Mouse (Mus musculus) adrenal gland, adult 2 months (tissue): ENCODE data around the gene Dcst1. TPM values are rescaled to one million over a fixed set of nuclear protein-coding genes. Genes with fewer than 3 reads are reported as not detected.

ENCODE experiments used
- DNase-seq: peaks from one replicate; pipeline ENCODE4 v3.0.0; 2021
- polyA plus RNA-seq: library from polyadenylated mRNA; depleted of rRNA; stranded (reverse); fragments of >200 nt; gene quantifications from 2 replicates; pipeline ENCODE4 v1.2.3, GENCODE M21; 2012
- total RNA-seq, 2 experiments: library from RNA; stranded (reverse); gene quantifications; 2 replicates each; pipeline ENCODE4 v1.2.3; 2021

Gene Dcst1
- total and polyA plus RNA-seq, 3 experiments, result 0.41 to 0.53 TPM; not detected in 1

DNA sequence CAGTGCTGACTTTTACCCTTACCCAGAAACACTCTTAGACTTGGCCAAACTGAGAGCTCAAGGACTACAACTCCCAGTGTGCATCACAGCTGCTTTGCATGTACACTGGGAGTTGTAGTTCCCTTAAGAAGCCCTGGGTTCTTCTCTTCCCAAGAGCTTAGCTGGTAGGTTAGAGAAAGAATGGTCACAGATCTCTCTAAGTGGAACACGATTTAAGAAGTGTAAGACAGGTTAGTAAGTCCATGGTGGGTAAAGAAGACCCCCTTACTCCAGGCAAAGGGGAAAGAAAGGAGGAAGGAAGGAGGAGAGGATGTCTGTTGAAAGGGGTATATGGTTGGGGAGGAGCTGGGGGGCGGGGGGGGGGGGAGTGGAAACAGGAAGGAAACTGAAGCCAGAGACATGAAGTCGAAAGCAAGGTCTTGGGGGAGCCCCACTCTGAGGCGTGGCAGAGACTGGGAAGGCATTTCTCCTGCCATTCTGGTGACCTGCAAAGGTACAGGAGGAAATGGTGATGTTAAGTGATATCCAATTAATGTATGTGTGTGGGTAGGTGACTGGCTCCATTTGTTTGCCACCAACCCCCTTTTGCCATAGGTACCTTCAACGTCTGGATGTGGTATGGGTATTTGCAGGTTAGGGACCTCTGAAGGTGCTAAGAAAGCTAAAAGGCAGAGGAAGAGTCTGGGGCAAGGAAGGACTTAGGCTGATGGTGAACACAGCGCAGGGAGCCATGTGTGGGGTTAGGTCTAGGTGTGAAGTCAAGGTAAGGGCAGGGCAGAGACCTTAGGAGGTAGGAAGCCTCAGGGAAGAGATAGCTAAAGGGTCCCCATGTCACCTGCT, 24.1 kb upstream of the Dcst1 start:
- DNase-seq, result no peak

DNA sequence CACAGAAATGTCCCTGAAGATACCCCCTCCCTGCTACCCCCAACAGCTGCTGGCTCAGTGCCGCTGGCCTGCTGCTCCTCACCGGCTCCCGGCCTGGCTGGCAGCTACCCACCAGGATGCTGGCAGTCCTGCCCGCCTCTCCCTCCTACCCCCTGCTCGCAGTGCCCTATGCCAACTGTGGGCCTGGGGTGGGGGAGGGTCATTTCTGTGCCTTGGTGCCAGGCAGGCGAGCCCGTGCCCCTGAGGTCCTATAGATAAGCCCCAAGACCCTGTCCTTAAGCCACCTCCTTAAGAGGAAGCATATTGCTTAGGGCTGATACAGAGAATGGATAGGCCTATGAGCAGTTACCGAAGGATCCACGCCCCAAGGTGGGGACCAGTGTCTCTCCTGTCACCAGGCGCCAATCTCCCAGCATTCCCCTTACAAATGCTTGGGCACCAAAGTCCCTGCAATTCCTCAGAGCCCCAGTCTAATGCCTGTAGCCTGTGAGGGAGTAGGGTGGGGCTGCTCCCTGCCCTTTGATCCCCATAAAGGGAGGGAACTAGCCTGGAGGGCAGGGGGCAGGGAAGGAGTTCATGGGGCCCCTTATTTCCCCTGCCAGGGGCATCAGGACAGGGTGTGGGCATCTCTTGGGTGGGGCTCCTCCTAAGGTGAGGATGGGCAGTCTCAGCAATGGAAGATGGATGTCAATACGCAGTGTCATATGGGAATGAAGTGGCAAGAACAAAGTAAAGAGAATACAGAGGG, 23.3 kb upstream of the Dcst1 start:
- DNase-seq, result peak; percentile 68

DNA sequence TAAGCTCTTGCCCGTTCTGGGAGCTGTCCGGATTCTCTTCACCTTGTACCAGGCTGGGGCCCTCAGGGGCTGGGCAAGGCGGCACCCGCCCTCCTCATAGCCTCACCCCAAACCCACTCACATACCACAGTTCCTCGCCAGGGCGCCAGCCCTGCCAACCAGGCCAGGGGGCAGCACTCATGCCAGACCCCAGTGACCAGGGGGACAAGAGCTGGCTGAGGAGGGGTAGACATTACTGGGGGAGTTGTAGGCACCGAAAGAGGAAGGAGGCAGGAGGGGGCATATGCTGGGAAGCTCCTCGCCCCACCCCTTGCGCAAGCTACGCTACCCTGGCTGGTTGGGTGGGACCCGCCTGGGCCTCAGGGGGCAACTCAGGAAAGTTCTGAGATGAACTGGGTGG, 22.6 kb upstream of the Dcst1 start:
- peak; percentile 63 for DNase-seq

GRCm38 (mm10) chr3:89386438-89387420, 21.7 kb upstream of the Dcst1 start:
- peak; percentile 43 for DNase-seq

- DNase-seq, result no peak
Observed at GRCm38 (mm10) chr3:89385451-89385850, 20.4 kb upstream of the Dcst1 start.

- no peak for DNase-seq
Observed at GRCm38 (mm10) chr3:89384331-89385076, 19.5 kb upstream of the Dcst1 start.

- no peak for DNase-seq
Observed at GRCm38 (mm10) chr3:89383651-89384255, 18.7 kb upstream of the Dcst1 start.

- DNase-seq, result no peak
Observed at GRCm38 (mm10) chr3:89382950-89383349, 17.9 kb upstream of the Dcst1 start.

GRCm38 (mm10) chr3:89382033-89382882, 17.2 kb upstream of the Dcst1 start:
- DNase-seq, result peak; percentile 2

GRCm38 (mm10) chr3:89381233-89381632, 16.2 kb upstream of the Dcst1 start:
- DNase-seq, result no peak

GRCm38 (mm10) chr3:89380711-89381110, 15.7 kb upstream of the Dcst1 start:
- no peak for DNase-seq

DNA sequence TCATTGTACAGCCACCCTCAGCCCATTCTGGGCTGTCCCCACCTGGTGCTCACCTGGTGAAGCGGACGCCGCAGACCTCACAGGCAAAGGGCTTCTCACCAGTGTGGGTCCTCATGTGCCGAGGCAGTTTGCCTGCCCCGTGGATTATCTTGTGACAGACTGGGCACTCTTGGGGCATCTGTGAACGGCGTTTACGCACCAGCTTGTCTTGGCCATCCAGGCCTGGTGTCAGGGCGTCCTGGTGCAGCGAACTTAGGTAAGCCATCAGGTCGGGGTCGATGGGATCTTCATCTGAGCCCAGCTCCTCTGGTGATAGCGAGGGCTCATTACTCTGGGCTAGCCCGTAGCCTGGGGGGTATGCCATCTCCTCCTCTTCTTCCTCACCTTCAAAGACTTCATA, 15.2 kb upstream of the Dcst1 start:
- no peak for DNase-seq

DNA sequence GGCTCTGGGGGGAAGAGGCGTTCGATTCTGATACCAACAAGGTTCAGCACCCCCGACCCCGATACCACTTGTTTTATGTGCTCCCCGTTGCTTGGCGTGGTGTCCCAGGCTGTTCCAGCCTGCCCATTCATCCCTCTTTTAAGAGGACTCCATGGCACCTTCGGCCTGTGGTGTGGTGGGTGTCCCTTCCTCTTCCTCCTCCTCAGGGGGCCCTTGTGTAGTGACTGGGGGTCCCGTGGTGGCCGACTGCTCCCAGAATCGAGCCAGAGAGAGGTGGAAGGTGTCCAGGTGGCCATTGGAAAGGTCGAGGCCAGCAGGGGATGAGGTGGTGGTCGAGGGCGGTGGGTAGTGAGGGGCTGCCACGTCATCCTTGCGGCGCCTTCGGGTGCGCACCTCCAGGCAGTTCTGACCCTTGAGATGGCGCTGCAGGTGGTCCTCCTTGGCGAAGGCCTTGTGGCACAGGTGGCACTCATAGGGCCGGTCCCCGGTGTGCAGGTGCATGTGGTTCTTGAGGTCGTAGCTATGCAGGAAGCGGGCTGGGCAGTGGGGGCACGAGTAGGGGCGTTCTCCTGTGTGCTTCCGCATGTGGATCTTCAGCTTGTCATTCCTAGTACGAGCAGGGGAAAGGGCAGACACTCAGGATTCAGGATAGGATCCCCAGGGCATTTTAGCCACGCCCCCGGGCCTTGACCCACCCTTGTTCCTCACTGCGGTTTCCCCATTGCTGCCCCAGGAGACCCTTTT, 14.5 kb upstream of the Dcst1 start:
- DNase-seq, result peak; percentile 42

DNA sequence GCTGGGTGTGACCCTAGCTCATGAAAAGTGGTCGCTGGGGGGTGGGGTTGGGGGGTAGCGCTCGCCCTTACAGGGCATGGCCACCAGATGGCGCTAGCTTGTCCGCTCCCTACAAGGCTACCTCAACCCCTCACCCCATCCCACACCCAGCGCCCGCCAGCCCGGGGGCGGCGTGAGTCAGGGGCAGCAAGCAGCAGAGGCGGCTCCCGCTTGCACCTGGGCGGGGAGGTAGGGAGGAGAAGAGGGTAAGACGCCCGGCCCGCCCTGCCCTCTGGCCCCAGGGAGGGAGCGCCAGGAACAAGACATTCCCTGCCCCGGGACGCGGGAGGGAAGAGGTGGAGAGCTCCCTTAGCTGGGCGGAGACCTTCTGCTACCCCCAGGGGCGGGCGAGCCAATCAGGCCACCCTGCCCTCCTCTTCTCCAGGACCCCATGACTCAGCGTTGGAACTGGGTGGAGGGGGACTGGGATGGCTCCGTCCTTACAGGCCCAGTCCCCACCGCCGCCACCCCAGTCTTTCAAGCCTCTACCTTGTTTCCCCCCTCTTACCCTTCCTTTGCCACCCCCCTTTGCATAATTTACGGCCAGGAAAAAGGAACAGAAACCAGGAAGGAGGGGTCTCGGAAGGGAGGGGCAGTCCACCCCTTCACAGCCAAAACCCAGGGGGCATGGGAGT, 13.5 kb upstream of the Dcst1 start:
- peak; percentile 83 for DNase-seq

- no peak for DNase-seq
Observed at GRCm38 (mm10) chr3:89377831-89378230, 12.8 kb upstream of the Dcst1 start.

- no peak for DNase-seq
Observed at GRCm38 (mm10) chr3:89373581-89374231, 8.7 kb upstream of the Dcst1 start.

DNA sequence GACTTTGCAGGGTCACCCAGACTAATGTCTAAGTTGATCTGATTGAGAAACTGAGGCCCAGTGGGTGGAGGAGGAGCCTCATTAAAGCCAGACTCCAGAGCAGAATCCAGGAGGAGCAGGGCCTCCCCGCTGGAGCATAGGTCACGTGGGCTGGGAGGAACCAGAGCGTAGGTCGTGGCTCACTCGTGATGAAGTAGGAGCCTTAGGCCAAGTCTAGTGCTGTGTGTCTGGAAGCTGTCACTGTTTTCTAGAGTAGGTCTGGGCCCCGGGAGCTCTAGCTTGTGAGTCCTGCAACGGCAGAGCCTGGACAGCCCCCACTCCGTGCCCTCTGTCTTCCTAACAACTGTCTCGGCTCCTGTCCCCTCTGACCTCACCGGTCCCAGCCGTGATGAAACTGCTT, 2.3 kb upstream of the Dcst1 start:
- no peak for DNase-seq
